In the genomic region with DNA sequence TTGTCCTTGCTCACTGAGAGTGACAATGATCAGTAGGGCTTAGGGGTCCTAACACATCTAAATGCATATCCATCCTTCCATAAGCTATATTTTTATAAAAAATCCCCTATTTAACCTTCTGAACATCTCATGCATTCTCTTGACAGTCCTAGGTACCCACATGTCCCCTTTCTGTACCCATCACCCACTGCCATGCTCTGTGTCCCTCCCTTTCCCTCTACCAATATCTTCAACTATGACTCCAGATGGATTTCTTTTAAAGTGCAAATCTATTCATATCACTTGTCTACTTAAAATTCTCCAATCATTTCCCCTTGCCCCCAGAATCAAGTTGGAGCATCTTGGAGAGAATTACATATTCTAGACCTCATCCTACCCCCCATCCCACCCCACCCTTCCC, we compare ENCODE assay signal across 22 mouse cellular contexts.
DNase-seq lines count a peak whose midpoint lies in the region; ATAC-seq and TF ChIP-seq lines count a peak whose summit lies in the region.
"Had no signal": no experiment of that assay in that cellular context is flagged by ENCODE, and none has a peak within 500 bp of the region (broad histone marks: within the 10 kb centered on the region; RNA-seq: fewer than 3 reads in every experiment).

No protein-coding gene starts in this region.

- no peaks in the 10 kb centered on the region for H3K36me3 ChIP-seq in forebrain, embryonic 14.5 days (ENCODE audit: control insufficient read depth, insufficient read depth, low read length)
- H3K36me3 ChIP-seq in forebrain, embryonic 10.5 days (replicated peaks), result no peaks in the 10 kb centered on the region
- H3K36me3 ChIP-seq in forebrain, embryonic 15.5 days, result no peaks in the 10 kb centered on the region
- H3K36me3 ChIP-seq in forebrain, embryonic 12.5 days (replicated peaks), result no peaks in the 10 kb centered on the region
- no peaks in the 10 kb centered on the region for H3K36me3 ChIP-seq in forebrain, embryonic 16.5 days (ENCODE audit: control insufficient read depth, insufficient read depth)
- no peaks in the 10 kb centered on the region for H3K36me3 ChIP-seq in forebrain, embryonic 11.5 days (ENCODE audit: control insufficient read depth, insufficient read depth, low read length)
- H3K36me3 ChIP-seq in forebrain, postnatal 0 days (ENCODE audit: insufficient read depth), result no peaks in the 10 kb centered on the region
- no peaks in the 10 kb centered on the region for H3K36me3 ChIP-seq in forebrain, embryonic 13.5 days (ENCODE audit: poor library complexity, severe bottlenecking)
- H3K36me3 ChIP-seq: G1E had no signal

- no peak overlapping the region for H3K9ac ChIP-seq in forebrain, embryonic 14.5 days (ENCODE audit: low read length)
- no peak overlapping the region for H3K9ac ChIP-seq in forebrain, embryonic 15.5 days (replicated peaks)
- no peak overlapping the region for H3K9ac ChIP-seq in forebrain, embryonic 12.5 days
- H3K9ac ChIP-seq in forebrain, embryonic 16.5 days (replicated peaks; ENCODE audit: low read depth, low read length), result no peak overlapping the region
- no peak overlapping the region for H3K9ac ChIP-seq in forebrain, embryonic 11.5 days (ENCODE audit: low read length)
- H3K9ac ChIP-seq in forebrain, postnatal 0 days, result no peak overlapping the region
- no peak overlapping the region for H3K9ac ChIP-seq in forebrain, embryonic 13.5 days

- TF ChIP-seq CTCF in forebrain, postnatal 0 days (IDR thresholded peaks at IDR 0.05; ENCODE audit: low read depth), result no peak

- no peak for DNase-seq in forebrain, embryonic 14.5 days (ENCODE audit: low spot score)
- no peak for DNase-seq in forebrain, embryonic 10.5 days (ENCODE audit: extremely low spot score, low spot score)
- DNase-seq in forebrain, embryonic 11.5 days (ENCODE audit: low spot score), result no peak
- DNase-seq in forebrain, postnatal 0 days, result no peak
- DNase-seq: adrenal gland, adult 2 months; adrenal gland, adult 8-10 months; adrenal gland, postnatal 10 days; adrenal gland, postnatal 14 days; adrenal gland, postnatal 25 days; adrenal gland, postnatal 36 days; B cell, adult 2 months; cerebellum, adult 11 months; cerebellum, adult 11-12 months had no signal

- no peak overlapping the region for H3K27ac ChIP-seq in forebrain, embryonic 14.5 days (ENCODE audit: low read depth, low read length)
- no peak overlapping the region for H3K27ac ChIP-seq in forebrain, embryonic 10.5 days
- no peak overlapping the region for H3K27ac ChIP-seq in forebrain, embryonic 15.5 days (replicated peaks)
- H3K27ac ChIP-seq in forebrain, embryonic 12.5 days, result no peak overlapping the region
- no peak overlapping the region for H3K27ac ChIP-seq in forebrain, embryonic 16.5 days (ENCODE audit: low read length)
- H3K27ac ChIP-seq in forebrain, embryonic 11.5 days (ENCODE audit: low read depth, low read length), result no peak overlapping the region
- H3K27ac ChIP-seq in forebrain, postnatal 0 days (ENCODE audit: low read depth, low read length), result no peak overlapping the region
- H3K27ac ChIP-seq in forebrain, embryonic 13.5 days, result no peak overlapping the region

- no peaks in the 10 kb centered on the region for H3K9me3 ChIP-seq in forebrain, embryonic 14.5 days (replicated peaks; ENCODE audit: control insufficient read depth, low read length)
- H3K9me3 ChIP-seq in forebrain, embryonic 10.5 days, result no peaks in the 10 kb centered on the region
- no peaks in the 10 kb centered on the region for H3K9me3 ChIP-seq in forebrain, embryonic 15.5 days
- no peaks in the 10 kb centered on the region for H3K9me3 ChIP-seq in forebrain, embryonic 12.5 days
- no peaks in the 10 kb centered on the region for H3K9me3 ChIP-seq in forebrain, embryonic 16.5 days (ENCODE audit: control insufficient read depth, low read length)
- no peaks in the 10 kb centered on the region for H3K9me3 ChIP-seq in forebrain, embryonic 11.5 days (ENCODE audit: control insufficient read depth, low read length)
- H3K9me3 ChIP-seq in forebrain, postnatal 0 days (ENCODE audit: low read length), result no peaks in the 10 kb centered on the region
- H3K9me3 ChIP-seq in forebrain, embryonic 13.5 days (replicated peaks), result no peaks in the 10 kb centered on the region
- H3K9me3 ChIP-seq: G1E had no signal

- no peak overlapping the region for H3K4me3 ChIP-seq in forebrain, embryonic 14.5 days (ENCODE audit: low read depth, low read length)
- no peak overlapping the region for H3K4me3 ChIP-seq in forebrain, embryonic 10.5 days
- no peak overlapping the region for H3K4me3 ChIP-seq in forebrain, embryonic 15.5 days
- H3K4me3 ChIP-seq in forebrain, embryonic 12.5 days (replicated peaks), result no peak overlapping the region
- H3K4me3 ChIP-seq in forebrain, embryonic 16.5 days (replicated peaks; ENCODE audit: low read length), result no peak overlapping the region
- H3K4me3 ChIP-seq in forebrain, embryonic 11.5 days (ENCODE audit: low read depth, low read length), result no peak overlapping the region
- no peak overlapping the region for H3K4me3 ChIP-seq in forebrain, postnatal 0 days (ENCODE audit: low read depth, low read length)
- no peak overlapping the region for H3K4me3 ChIP-seq in forebrain, embryonic 13.5 days

- H3K4me1 ChIP-seq in forebrain, embryonic 14.5 days (ENCODE audit: control insufficient read depth, insufficient read depth, low read length), result no peaks in the 10 kb centered on the region
- peaks cover 6% of the 10 kb centered on the region; the same call in 1 of the 2 replicates for H3K4me1 ChIP-seq in forebrain, embryonic 10.5 days
- no peaks in the 10 kb centered on the region for H3K4me1 ChIP-seq in forebrain, embryonic 15.5 days
- H3K4me1 ChIP-seq in forebrain, embryonic 12.5 days, result no peaks in the 10 kb centered on the region
- no peaks in the 10 kb centered on the region; the same call in 1 of the 2 replicates for H3K4me1 ChIP-seq in forebrain, embryonic 16.5 days (replicated peaks; ENCODE audit: control insufficient read depth, insufficient read depth, low read length)
- no peaks in the 10 kb centered on the region for H3K4me1 ChIP-seq in forebrain, embryonic 11.5 days (replicated peaks; ENCODE audit: control insufficient read depth, insufficient read depth, low read length)
- H3K4me1 ChIP-seq in forebrain, postnatal 0 days (ENCODE audit: insufficient read depth), result no peaks in the 10 kb centered on the region
- no peaks in the 10 kb centered on the region for H3K4me1 ChIP-seq in forebrain, embryonic 13.5 days

- H3K27me3 ChIP-seq in forebrain, embryonic 14.5 days (replicated peaks; ENCODE audit: control insufficient read depth, insufficient read depth, low read length), result no peaks in the 10 kb centered on the region
- no peaks in the 10 kb centered on the region for H3K27me3 ChIP-seq in forebrain, embryonic 10.5 days (ENCODE audit: poor library complexity, severe bottlenecking)
- no peaks in the 10 kb centered on the region for H3K27me3 ChIP-seq in forebrain, embryonic 15.5 days
- no peaks in the 10 kb centered on the region for H3K27me3 ChIP-seq in forebrain, embryonic 12.5 days
- no peaks in the 10 kb centered on the region for H3K27me3 ChIP-seq in forebrain, embryonic 16.5 days (replicated peaks; ENCODE audit: control insufficient read depth, insufficient read depth, low read length)
- H3K27me3 ChIP-seq in forebrain, embryonic 11.5 days (ENCODE audit: control insufficient read depth, insufficient read depth, low read length), result no peaks in the 10 kb centered on the region
- no peaks in the 10 kb centered on the region for H3K27me3 ChIP-seq in forebrain, postnatal 0 days (ENCODE audit: insufficient read depth, low read length)
- no peaks in the 10 kb centered on the region for H3K27me3 ChIP-seq in forebrain, embryonic 13.5 days
- H3K27me3 ChIP-seq: CH12.LX, Patski had no signal

- ATAC-seq in forebrain, embryonic 14.5 days, result peak; percentile 48; the same call in 1 of the 2 replicates
- ATAC-seq in forebrain, embryonic 15.5 days (replicated peaks), result peak; percentile 86
- ATAC-seq in forebrain, embryonic 12.5 days (ENCODE audit: low FRiP score), result no peak
- ATAC-seq in forebrain, embryonic 16.5 days, result peak; percentile 65
- no peak for ATAC-seq in forebrain, embryonic 11.5 days (replicated peaks; ENCODE audit: low FRiP score)
- peak; percentile 89 for ATAC-seq in forebrain, postnatal 0 days
- ATAC-seq in forebrain, embryonic 13.5 days, result no peak; the same call in 1 of the 2 replicates
- ATAC-seq: activated CD4-positive, CD25-positive, alpha-beta regulatory T cell, adult 4 months; CD4-positive, CD25-positive, alpha-beta regulatory T cell, adult 4 months; Patski had no signal

- no peak overlapping the region for H3K4me2 ChIP-seq in forebrain, embryonic 14.5 days (ENCODE audit: low read length)
- H3K4me2 ChIP-seq in forebrain, embryonic 15.5 days (replicated peaks), result no peak overlapping the region
- no peak overlapping the region for H3K4me2 ChIP-seq in forebrain, embryonic 12.5 days
- no peak overlapping the region for H3K4me2 ChIP-seq in forebrain, embryonic 16.5 days (ENCODE audit: low read length)
- no peak overlapping the region for H3K4me2 ChIP-seq in forebrain, embryonic 11.5 days (ENCODE audit: low read depth, low read length, severe bottlenecking)
- H3K4me2 ChIP-seq in forebrain, postnatal 0 days (ENCODE audit: low read depth), result no peak overlapping the region
- no peak overlapping the region for H3K4me2 ChIP-seq in forebrain, embryonic 13.5 days

Comparison
In these comparisons a context has a peak if more than half of its experiments do, and no peak if none do; other contexts are left out.
1. ATAC-seq: peak in forebrain, embryonic 14.5 days (single experiment), forebrain, embryonic 15.5 days (single experiment), forebrain, embryonic 16.5 days (single experiment) and forebrain, postnatal 0 days (single experiment); none in forebrain, embryonic 12.5 days (single experiment), forebrain, embryonic 11.5 days (single experiment) and forebrain, embryonic 13.5 days (single experiment).